In the genomic region with DNA sequence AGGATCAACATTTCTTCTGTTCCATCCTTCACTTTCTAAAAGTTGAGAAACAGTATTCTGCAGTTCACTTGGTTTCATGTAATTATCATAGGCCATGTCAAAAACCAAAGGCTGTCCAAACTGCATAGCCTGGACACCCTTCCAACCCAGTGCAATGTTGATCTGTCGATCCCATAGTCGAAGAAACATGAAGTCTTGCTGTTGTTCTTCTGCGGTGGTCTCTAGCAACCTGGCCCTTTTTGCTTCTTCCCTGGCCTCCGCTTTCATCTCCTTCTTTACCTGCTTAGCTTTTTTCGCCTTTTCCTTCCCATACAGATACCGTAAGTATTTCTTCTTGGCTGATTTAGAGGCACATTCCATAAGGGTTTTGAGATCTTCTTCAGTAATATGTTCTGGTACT, we compare ENCODE assay signal across 26 mouse cellular contexts.
"Had no signal": no experiment of that assay in that cellular context is flagged by ENCODE, and none has a peak within 500 bp of the region (broad histone marks: within the 10 kb centered on the region; RNA-seq: fewer than 3 reads in every experiment).

No protein-coding gene starts in this region.

- DNase-seq: cerebellum, adult 2 months; cerebellum, adult 8-10 months; cerebellum, adult 9-10 months; cerebellum, adult 9-11 months; cerebellum, postnatal 10 days; cerebellum, postnatal 14 days; cerebellum, postnatal 25 days; cerebellum, postnatal 36 days; embryo, embryonic 11 days; forebrain, postnatal 0 days; gastrocnemius, adult 2 months; gastrocnemius, postnatal 10 days; gastrocnemius, postnatal 14 days; gastrocnemius, postnatal 25 days; gastrocnemius, postnatal 36 days; heart, adult 18-20 months; heart, adult 2 months had no signal

- H3K27ac ChIP-seq: embryonic facial prominence, embryonic 10.5 days; embryonic facial prominence, embryonic 12.5 days; embryonic facial prominence, embryonic 13.5 days; embryonic facial prominence, embryonic 15.5 days; forebrain, embryonic 10.5 days; forebrain, embryonic 12.5 days; forebrain, embryonic 13.5 days; forebrain, embryonic 15.5 days; gastrocnemius, adult 2 months; heart, adult 2 months had no signal

- H3K27me3 ChIP-seq: embryonic facial prominence, embryonic 12.5 days; embryonic facial prominence, embryonic 13.5 days; embryonic facial prominence, embryonic 15.5 days; forebrain, embryonic 12.5 days; forebrain, embryonic 13.5 days; forebrain, embryonic 15.5 days had no signal

- H3K9me3 ChIP-seq: embryonic facial prominence, embryonic 10.5 days; embryonic facial prominence, embryonic 12.5 days; embryonic facial prominence, embryonic 13.5 days; embryonic facial prominence, embryonic 15.5 days; forebrain, embryonic 10.5 days; forebrain, embryonic 12.5 days; forebrain, embryonic 13.5 days; forebrain, embryonic 15.5 days had no signal

- H3K4me3 ChIP-seq: embryonic facial prominence, embryonic 10.5 days; embryonic facial prominence, embryonic 12.5 days; embryonic facial prominence, embryonic 13.5 days; embryonic facial prominence, embryonic 15.5 days; erythroblast, embryonic 14.5 days; forebrain, embryonic 10.5 days; forebrain, embryonic 12.5 days; forebrain, embryonic 13.5 days; forebrain, embryonic 15.5 days; gastrocnemius, adult 2 months; heart, adult 2 months had no signal
